Mouse (Mus musculus): ENCODE data around the gene Jak1. TPM values are rescaled to one million over a fixed set of nuclear protein-coding genes. Genes with fewer than 3 reads are reported as not detected.

Jak1 gene
- polyA plus RNA-seq, 1 experiment from 2014 or later, result 84.0 TPM

DNA sequence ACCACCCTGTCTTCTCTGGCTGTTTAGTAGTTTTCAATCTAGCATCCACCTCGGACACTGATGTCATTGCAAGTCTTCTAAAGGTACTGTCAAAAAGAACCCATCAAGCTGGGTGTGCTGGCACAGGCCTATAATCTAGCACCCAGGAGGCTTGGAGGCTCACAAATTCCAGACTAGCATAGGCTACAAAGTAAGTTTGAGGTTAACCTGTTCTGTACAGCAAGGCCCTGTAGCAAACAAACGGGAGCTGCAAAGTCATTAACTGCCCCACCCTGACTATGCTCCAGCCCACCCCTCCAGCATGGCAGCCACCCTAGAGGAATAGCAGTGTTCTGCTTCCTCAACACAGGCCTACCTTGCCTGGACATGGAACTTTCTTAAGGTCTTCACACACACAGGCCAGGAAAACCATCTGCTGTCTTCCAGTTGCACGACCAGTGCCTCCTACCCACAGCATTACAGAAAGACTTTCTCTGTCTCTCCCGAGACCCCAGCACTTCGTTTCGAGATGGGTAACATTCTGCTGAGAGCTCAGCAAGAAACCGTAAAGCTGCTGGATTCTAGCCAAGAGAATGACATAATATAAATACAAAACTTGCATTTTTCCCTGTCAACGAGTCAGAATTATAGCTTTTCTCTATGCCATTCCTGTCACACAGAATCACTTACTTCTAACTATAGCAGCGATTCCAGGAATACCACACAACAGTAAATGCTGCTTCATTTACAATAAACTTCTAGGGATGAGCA is 67.5 kb downstream of the Jak1 start:
- Histone ChIP-seq H3K36me3 (no peaks in the 10 kb centered on the region), H3K4me2 (no peak overlapping the region), H3K4me1 (replicated peaks) (no peaks in the 10 kb centered on the region), H3K9ac (no peak overlapping the region), H3K9me3 (no peaks in the 10 kb centered on the region), H3K4me3 (no peak overlapping the region), H3K27me3 (no peaks in the 10 kb centered on the region), H3K27ac (replicated peaks) (no peak overlapping the region)
- 65% methylated on average over 9 of the region's 9 CpGs for WGBS
- ATAC-seq (ENCODE audit: low FRiP score, low read depth), result no peak

DNA sequence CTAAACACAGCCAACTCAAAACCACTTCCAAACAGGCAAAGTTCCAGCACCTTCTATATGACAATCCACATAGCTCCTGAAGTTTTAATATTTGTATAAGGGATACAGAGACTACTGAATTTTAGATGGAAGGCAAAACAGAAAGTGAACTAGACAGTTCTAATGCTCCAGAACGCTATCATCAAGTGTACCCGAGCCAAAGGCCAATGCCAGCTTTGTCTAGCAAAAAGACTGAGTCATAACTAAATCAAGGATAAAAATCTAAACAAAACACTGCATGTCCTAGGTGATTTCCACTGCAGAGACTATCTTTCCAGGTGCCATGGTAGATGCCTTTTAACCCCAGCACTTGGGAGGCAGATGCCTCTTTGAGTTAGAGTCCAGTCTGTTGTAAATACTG is 68.7 kb downstream of the Jak1 start:
- Histone ChIP-seq H3K27ac (replicated peaks) (no peak overlapping the region), H3K4me1 (replicated peaks) (no peaks in the 10 kb centered on the region), H3K9me3 (no peaks in the 10 kb centered on the region), H3K36me3 (0 out of 2 replicates have a peak, but pooled peaks cover under 1% of the 10 kb centered on the region), H3K4me2 (no peak overlapping the region), H3K4me3 (no peak overlapping the region), H3K27me3 (no peaks in the 10 kb centered on the region), H3K9ac (no peak overlapping the region)
- no peak for ATAC-seq (ENCODE audit: low FRiP score, low read depth)
- 88% methylated on average over 2 of the region's 2 CpGs for WGBS

DNA sequence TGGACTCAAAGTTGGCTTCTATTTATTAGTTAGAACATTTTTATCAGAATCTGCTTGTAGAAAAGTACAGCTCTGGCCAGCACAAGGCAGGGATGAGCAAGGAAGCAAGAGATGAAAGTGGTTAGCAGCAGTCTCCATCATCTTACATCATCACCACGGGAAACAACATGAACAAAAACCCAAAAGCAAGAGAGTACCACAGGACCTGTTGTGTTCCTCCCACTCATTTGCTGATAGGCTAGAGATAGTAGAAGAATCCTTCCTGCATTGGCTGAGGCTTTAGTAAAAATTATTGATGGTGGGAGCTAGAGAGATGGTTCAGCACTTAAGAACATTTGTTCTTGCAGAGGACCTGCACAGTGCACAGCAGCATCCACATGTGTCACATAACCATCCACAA is 70.9 kb downstream of the Jak1 start:
- H3K36me3 ChIP-seq, result peaks cover 3% of the 10 kb centered on the region; the same call in 1 of the 2 replicates
- ATAC-seq (ENCODE audit: low FRiP score, low read depth), result no peak

DNA sequence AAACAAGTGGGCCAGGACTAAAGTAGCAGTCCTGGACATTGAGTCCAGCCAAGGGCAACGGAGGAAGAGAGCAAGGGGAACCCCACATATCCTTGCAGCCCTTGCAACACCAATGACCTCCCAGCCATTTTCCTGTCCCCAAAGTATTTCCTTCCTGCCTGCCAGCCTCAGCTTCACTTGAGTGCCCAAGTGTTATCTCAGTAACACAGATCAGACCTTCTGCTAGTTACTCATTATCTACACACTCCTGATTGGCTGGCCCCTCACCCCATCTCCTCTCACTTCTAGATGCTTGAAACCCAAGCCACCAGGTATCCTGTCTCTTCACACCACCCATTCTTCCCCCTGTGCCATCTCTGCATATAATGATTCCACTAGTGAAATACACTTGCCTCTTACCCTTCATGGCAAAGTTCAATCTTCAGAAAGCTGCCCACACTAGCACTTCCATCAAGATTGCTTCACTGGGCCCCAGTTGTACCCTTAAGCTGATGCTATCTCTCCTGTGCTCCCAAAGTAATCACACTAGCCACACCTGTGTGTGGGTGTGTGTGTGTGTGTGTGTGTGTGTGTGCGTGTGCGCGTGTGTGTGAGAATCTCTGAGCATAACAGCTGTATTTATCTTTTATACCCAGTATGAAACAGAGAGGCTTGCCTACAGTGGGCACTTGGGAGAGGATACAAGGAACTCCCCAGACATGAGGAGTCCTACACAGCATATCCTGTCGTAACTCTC is 72.7 kb downstream of the Jak1 start:
- Histone ChIP-seq H3K4me3 (no peak overlapping the region), H3K4me2 (no peak overlapping the region), H3K9me3 (no peaks in the 10 kb centered on the region), H3K4me1 (replicated peaks) (no peaks in the 10 kb centered on the region), H3K27me3 (no peaks in the 10 kb centered on the region), H3K9ac (no peak overlapping the region), H3K27ac (replicated peaks) (no peak overlapping the region), H3K36me3 (peaks cover 3% of the 10 kb centered on the region; the same call in 1 of the 2 replicates)
- 94% methylated on average over 5 of the region's 5 CpGs for WGBS
- ATAC-seq (ENCODE audit: low FRiP score, low read depth), result no peak

More for the DNA sequence above, 70.9 kb downstream of the Jak1 start:
- Histone ChIP-seq H3K4me1 (replicated peaks) (no peaks in the 10 kb centered on the region), H3K27ac (replicated peaks) (no peak overlapping the region), H3K27me3 (no peaks in the 10 kb centered on the region), H3K4me3 (no peak overlapping the region), H3K9me3 (no peaks in the 10 kb centered on the region), H3K9ac (no peak overlapping the region), H3K4me2 (no peak overlapping the region)
- WGBS, result 88% methylated on average over 1 of the region's 1 CpGs

DNA sequence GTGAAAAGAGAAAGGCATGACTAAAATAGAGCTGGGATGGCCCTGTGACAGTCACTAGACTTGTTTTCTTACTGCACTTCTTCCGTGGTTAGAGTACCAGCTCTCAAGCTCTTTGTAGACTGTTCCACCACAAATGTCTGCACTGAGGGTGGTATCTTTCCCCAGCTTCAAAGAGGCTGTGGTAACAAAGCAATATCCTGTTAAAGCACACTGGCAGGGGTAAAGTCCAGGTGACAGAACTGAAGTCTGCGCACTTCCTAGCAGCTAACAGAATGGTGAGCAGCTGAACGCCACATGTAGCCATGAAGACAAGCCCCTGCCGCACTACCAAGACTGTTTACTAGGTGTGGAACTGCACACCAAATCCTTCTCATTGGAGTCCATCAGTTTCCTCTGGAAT is 77.7 kb downstream of the Jak1 start:
- Histone ChIP-seq H3K36me3 (peaks cover 8% of the 10 kb centered on the region; the same call in 1 of the 2 replicates), H3K9ac (no peak overlapping the region), H3K9me3 (no peaks in the 10 kb centered on the region), H3K4me3 (no peak overlapping the region), H3K4me2 (no peak overlapping the region), H3K27ac (replicated peaks) (no peak overlapping the region), H3K27me3 (no peaks in the 10 kb centered on the region), H3K4me1 (replicated peaks) (no peaks in the 10 kb centered on the region)
- no peak for ATAC-seq (ENCODE audit: low FRiP score, low read depth)
- 92% methylated on average over 4 of the region's 4 CpGs for WGBS

DNA sequence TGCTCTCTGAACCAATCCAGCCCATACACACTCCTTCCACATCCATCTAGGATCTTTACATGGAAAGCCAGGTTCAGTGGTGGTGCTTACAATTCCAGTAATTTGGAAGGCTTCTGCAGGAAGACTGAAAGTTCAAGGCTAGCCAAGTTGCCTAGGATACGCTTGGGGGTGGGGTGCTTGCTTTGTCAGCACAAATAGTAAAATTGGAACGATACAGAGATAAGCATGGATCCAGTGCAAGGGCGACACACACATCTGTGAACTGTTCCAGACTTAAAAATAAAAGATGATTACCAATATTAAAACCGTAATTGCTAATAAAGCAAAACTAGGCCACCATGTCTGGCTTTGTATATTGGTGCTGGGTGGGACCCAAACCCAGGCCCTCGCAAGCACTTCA is 78.5 kb downstream of the Jak1 start:
- H3K4me1 ChIP-seq (replicated peaks), result no peaks in the 10 kb centered on the region
- no peak overlapping the region for H3K4me3 ChIP-seq
- 91% methylated on average over 5 of the region's 5 CpGs for WGBS
- H3K27ac ChIP-seq (replicated peaks), result no peak overlapping the region
- no peak overlapping the region for H3K9ac ChIP-seq
- H3K9me3 ChIP-seq, result no peaks in the 10 kb centered on the region
- H3K4me2 ChIP-seq, result no peak overlapping the region
- H3K36me3 ChIP-seq, result peaks cover 8% of the 10 kb centered on the region; the same call in 1 of the 2 replicates
- ATAC-seq (ENCODE audit: low FRiP score, low read depth), result no peak
- no peaks in the 10 kb centered on the region for H3K27me3 ChIP-seq

DNA sequence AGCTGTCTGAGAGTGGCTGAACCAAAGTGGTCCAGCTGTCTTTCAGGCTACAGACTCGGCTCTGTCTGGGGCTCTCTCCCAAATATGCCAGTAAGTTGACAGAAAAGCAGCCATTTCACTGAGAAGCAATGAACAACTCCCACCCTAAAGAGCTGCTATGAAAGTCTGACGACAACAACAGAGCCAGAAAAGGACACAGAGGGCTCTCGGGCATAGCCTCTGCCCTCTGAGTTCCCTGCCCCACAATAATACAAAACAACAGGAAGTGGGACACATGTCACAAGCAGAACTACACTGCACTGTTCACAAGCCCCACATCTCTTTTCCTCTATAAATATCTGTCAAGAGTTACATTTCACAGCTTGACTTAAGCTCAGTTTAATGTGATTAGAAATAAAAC is 79.9 kb downstream of the Jak1 start:
- 77% methylated on average over 3 of the region's 3 CpGs for WGBS
- Histone ChIP-seq H3K4me1 (replicated peaks) (no peaks in the 10 kb centered on the region), H3K4me3 (no peak overlapping the region), H3K9ac (no peak overlapping the region), H3K4me2 (no peak overlapping the region), H3K27me3 (no peaks in the 10 kb centered on the region), H3K36me3 (peaks cover 4% of the 10 kb centered on the region; the same call in 1 of the 2 replicates), H3K27ac (replicated peaks) (no peak overlapping the region), H3K9me3 (no peaks in the 10 kb centered on the region)
- ATAC-seq (ENCODE audit: low FRiP score, low read depth), result no peak

DNA sequence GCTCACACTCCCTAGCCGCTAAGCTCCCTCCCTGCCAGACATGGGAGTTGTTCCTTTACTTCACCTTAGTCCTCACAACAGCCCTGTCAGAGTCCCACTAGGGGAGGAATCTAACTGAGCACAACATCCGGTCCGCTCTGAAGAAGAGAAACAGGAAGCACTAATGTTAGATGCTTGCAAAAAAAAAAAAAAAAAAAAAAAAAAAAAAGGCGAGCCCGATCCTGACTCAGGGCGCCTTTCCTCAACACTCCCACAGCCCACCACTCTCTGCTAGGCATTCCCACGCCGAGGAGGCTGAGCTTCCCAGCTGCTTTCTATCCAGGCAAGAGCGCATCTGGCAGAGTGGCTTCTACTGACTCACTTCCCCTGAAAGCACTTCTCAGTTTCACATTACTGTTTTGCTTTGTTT is 82.5 kb downstream of the Jak1 start:
- 76% methylated on average over 9 of the region's 9 CpGs for WGBS
- Histone ChIP-seq H3K4me3 (no peak overlapping the region), H3K27ac (replicated peaks) (no peak overlapping the region), H3K9ac (no peak overlapping the region), H3K27me3 (no peaks in the 10 kb centered on the region), H3K36me3 (peaks cover 9% of the 10 kb centered on the region; the same call in 1 of the 2 replicates), H3K4me1 (replicated peaks) (no peaks in the 10 kb centered on the region), H3K9me3 (no peaks in the 10 kb centered on the region), H3K4me2 (no peak overlapping the region)
- ATAC-seq (ENCODE audit: low FRiP score, low read depth), result no peak

DNA sequence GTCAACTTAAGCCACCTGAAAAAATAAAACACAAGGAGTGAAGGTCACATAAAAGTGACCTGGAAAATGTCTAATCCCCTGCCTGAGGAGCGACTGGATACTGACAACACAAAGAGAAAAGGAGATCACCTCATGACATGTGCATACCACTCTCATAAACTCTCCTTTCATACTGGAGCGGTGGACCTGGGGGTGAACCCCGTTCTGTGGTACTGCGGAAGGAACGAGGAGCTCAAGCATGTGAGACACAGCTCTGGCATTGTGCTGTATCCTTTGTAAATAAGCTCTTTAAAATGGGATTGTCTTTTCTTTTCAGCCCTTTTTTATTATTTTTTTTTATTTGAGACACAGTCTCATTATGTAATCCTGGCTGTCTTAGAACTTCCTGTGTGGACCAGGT is 84.4 kb downstream of the Jak1 start:
- peaks cover 12% of the 10 kb centered on the region; the same call in 1 of the 2 replicates for H3K36me3 ChIP-seq
- 75% methylated on average over 5 of the region's 5 CpGs for WGBS
- no peak overlapping the region for H3K27ac ChIP-seq (replicated peaks)
- H3K9me3 ChIP-seq, result no peaks in the 10 kb centered on the region
- no peak for ATAC-seq (ENCODE audit: low FRiP score, low read depth)
- no peaks in the 10 kb centered on the region for H3K4me1 ChIP-seq (replicated peaks)
- no peak overlapping the region for H3K4me2 ChIP-seq
- H3K9ac ChIP-seq, result no peak overlapping the region
- no peak overlapping the region for H3K4me3 ChIP-seq
- no peaks in the 10 kb centered on the region for H3K27me3 ChIP-seq

DNA sequence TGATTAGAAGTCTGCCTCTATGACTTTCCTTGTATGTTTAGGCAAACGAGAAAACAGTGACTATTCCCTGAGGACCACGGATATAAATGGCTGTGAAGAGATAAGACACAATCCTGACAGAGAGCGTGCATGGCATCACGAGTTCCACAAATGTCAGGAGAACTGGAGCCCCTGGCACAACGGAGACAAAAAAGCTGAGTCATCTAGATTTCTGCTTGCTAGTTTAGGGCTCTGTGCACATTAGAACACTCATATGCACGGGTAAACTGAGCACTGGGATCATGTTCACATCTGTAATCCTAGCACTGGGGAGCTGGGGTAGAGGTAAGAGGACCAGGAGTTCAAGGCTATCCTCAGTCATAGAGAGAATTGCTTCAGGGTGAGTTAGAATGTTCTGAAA is 85.2 kb downstream of the Jak1 start:
- Histone ChIP-seq H3K36me3 (peaks cover 13% of the 10 kb centered on the region), H3K27ac (replicated peaks) (no peak overlapping the region), H3K9ac (no peak overlapping the region), H3K4me3 (no peak overlapping the region), H3K9me3 (no peaks in the 10 kb centered on the region), H3K27me3 (no peaks in the 10 kb centered on the region), H3K4me1 (replicated peaks) (no peaks in the 10 kb centered on the region), H3K4me2 (no peak overlapping the region)
- 59% methylated on average over 6 of the region's 6 CpGs for WGBS
- ATAC-seq (ENCODE audit: low FRiP score, low read depth), result no peak

DNA sequence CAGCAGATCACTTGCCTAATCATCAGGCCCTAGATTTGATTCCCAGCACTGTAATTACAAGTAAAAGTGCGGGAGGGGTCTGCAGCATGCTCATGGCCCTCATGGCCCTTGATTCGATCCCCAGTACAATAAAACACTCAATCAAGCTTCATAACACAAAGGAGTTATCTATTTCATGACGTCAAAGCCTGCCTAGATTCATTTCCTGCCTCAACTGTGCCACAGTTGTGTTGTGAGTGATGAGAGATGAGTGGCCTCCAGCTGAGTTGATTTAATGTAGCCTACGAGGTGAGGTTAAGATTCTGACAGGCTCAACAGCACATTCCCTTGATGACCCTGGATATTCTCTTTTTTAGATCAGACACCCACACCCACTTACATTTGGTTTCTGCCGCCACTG is 86.0 kb downstream of the Jak1 start:
- Histone ChIP-seq H3K4me2 (no peak overlapping the region), H3K27ac (replicated peaks) (no peak overlapping the region), H3K36me3 (peaks cover 19% of the 10 kb centered on the region), H3K27me3 (no peaks in the 10 kb centered on the region), H3K4me3 (no peak overlapping the region), H3K9me3 (no peaks in the 10 kb centered on the region), H3K9ac (no peak overlapping the region), H3K4me1 (replicated peaks) (no peaks in the 10 kb centered on the region)
- 67% methylated on average over 5 of the region's 5 CpGs for WGBS
- no peak for ATAC-seq (ENCODE audit: low FRiP score, low read depth)

DNA sequence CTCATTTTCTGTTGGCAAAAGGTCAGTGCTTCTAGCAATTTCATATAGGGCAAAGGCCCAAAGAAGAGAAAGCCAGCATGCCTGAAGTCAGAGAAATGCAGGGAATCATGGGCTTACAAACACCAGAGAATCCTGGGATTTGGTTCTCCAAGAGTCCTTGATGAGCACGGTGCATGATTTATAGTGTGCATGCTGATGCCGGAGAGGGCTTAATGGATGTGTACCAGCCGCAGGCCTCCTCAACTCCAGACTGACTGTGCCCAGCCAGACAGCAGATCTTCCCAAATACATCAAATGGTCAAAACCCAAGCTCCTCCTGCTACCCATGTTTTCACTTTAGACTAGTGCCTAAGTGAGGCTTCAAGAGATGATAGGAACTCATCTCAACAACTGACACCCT is 87.3 kb downstream of the Jak1 start:
- Histone ChIP-seq H3K4me2 (no peak overlapping the region), H3K27ac (replicated peaks) (no peak overlapping the region), H3K9ac (no peak overlapping the region), H3K9me3 (no peaks in the 10 kb centered on the region), H3K36me3 (peaks cover 20% of the 10 kb centered on the region), H3K4me3 (no peak overlapping the region), H3K4me1 (replicated peaks) (no peaks in the 10 kb centered on the region), H3K27me3 (no peaks in the 10 kb centered on the region)
- no peak for ATAC-seq (ENCODE audit: low FRiP score, low read depth)
- 83% methylated on average over 3 of the region's 3 CpGs for WGBS
